Mouse (Mus musculus) spleen, postnatal 14 days (tissue): ENCODE measurements around the gene Irf8.

ENCODE experiments used
- DNase-seq, 2 experiments: peaks; one replicate each; pipeline ENCODE4 v3.0.0; 2021 to 2022; ENCODE audit warnings: low spot score in 2 of 2

Gene Irf8

GRCm38 (mm10) chr8:120735770-120736481 is at the start of gene Irf8:
TSS of gene Irf8 (plus strand) at chr8:120736358.
- peak; percentile 72 to 82 for DNase-seq

GRCm38 (mm10) chr8:120686576-120686975 is 49.6 kb upstream of the Irf8 start:
- DNase-seq, result no peak

- no peak for DNase-seq
Measured at GRCm38 (mm10) chr8:120687786-120688185, 48.4 kb upstream of the Irf8 start.

GRCm38 (mm10) chr8:120688511-120688910 is 47.6 kb upstream of the Irf8 start:
- DNase-seq, result no peak

GRCm38 (mm10) chr8:120692934-120693333 is 43.2 kb upstream of the Irf8 start:
- no peak for DNase-seq

- DNase-seq, result no peak
Measured at GRCm38 (mm10) chr8:120693861-120694493, 42.2 kb upstream of the Irf8 start.

GRCm38 (mm10) chr8:120696401-120697153 is 39.6 kb upstream of the Irf8 start:
- no peak for DNase-seq

- peak in 1 of 2 experiments; percentile 31 for DNase-seq
Measured at GRCm38 (mm10) chr8:120697154-120697978, 38.8 kb upstream of the Irf8 start.

- peak in 1 of 2 experiments; percentile 38 for DNase-seq
Measured at GRCm38 (mm10) chr8:120697979-120698272, 38.2 kb upstream of the Irf8 start.

GRCm38 (mm10) chr8:120698426-120698825 is 37.7 kb upstream of the Irf8 start:
- no peak for DNase-seq

- no peak for DNase-seq
Measured at GRCm38 (mm10) chr8:120699079-120699478, 37.1 kb upstream of the Irf8 start.

- DNase-seq, result no peak
Measured at GRCm38 (mm10) chr8:120699565-120699964, 36.6 kb upstream of the Irf8 start.

- no peak for DNase-seq
Measured at GRCm38 (mm10) chr8:120700053-120700452, 36.1 kb upstream of the Irf8 start.

GRCm38 (mm10) chr8:120701758-120702465 is 34.2 kb upstream of the Irf8 start:
- DNase-seq, result peak; percentile 45 to 52

- no peak for DNase-seq
Measured at GRCm38 (mm10) chr8:120704203-120704602, 32.0 kb upstream of the Irf8 start.

- DNase-seq, result no peak
Measured at GRCm38 (mm10) chr8:120705163-120705562, 31.0 kb upstream of the Irf8 start.

GRCm38 (mm10) chr8:120706193-120706592 is 30.0 kb upstream of the Irf8 start:
- DNase-seq, result no peak

- DNase-seq, result no peak
Measured at GRCm38 (mm10) chr8:120709176-120709575, 27.0 kb upstream of the Irf8 start.

- no peak for DNase-seq
Measured at GRCm38 (mm10) chr8:120715200-120715599, 21.0 kb upstream of the Irf8 start.

- no peak for DNase-seq
Measured at GRCm38 (mm10) chr8:120715996-120716680, 20.0 kb upstream of the Irf8 start.
